Mouse (Mus musculus) urinary bladder, postnatal 14 days (tissue): ENCODE results near the gene Mier3.

Source experiments
- DNase-seq: peaks from one replicate; pipeline ENCODE4 v3.0.0; 2021; ENCODE audit warnings: low spot score

Gene Mier3

GRCm38 (mm10) chr13:111680679-111681078 lies at the start of gene Mier3:
Gene Mier3, plus strand, starts transcription at chr13:111680979.
- no peak for DNase-seq

GRCm38 (mm10) chr13:111634163-111635160 lies 46.3 kb upstream of the Mier3 start:
- DNase-seq: no peak

GRCm38 (mm10) chr13:111640319-111640718 lies 40.5 kb upstream of the Mier3 start:
- no peak for DNase-seq

GRCm38 (mm10) chr13:111643636-111644035 lies 37.1 kb upstream of the Mier3 start:
- no peak for DNase-seq

- DNase-seq: no peak
These were observed 34.6 kb upstream of the Mier3 start for GRCm38 (mm10) chr13:111646204-111646603.

- DNase-seq: no peak
These were observed 33.5 kb upstream of the Mier3 start for GRCm38 (mm10) chr13:111647279-111647678.

- DNase-seq: no peak
These were observed 29.8 kb upstream of the Mier3 start for GRCm38 (mm10) chr13:111651020-111651419.

GRCm38 (mm10) chr13:111655273-111655672 lies 25.5 kb upstream of the Mier3 start:
- DNase-seq: no peak

GRCm38 (mm10) chr13:111655856-111656255 lies 24.9 kb upstream of the Mier3 start:
- DNase-seq: no peak

GRCm38 (mm10) chr13:111656309-111656708 lies 24.5 kb upstream of the Mier3 start:
- DNase-seq: no peak

- DNase-seq: no peak
These were observed 24.0 kb upstream of the Mier3 start for GRCm38 (mm10) chr13:111656769-111657168.

- peak; percentile 13 for DNase-seq
These were observed 22.1 kb upstream of the Mier3 start for GRCm38 (mm10) chr13:111658501-111659280.

GRCm38 (mm10) chr13:111659430-111659829 lies 21.3 kb upstream of the Mier3 start:
- no peak for DNase-seq

- DNase-seq: no peak
These were observed 20.7 kb upstream of the Mier3 start for GRCm38 (mm10) chr13:111660072-111660471.

GRCm38 (mm10) chr13:111660556-111660955 lies 20.2 kb upstream of the Mier3 start:
- no peak for DNase-seq

- no peak for DNase-seq
These were observed 12.8 kb upstream of the Mier3 start for GRCm38 (mm10) chr13:111668016-111668415.

GRCm38 (mm10) chr13:111676841-111677240 lies 3.9 kb upstream of the Mier3 start:
- DNase-seq: no peak

- no peak for DNase-seq
These were observed 3.4 kb downstream of the Mier3 start for GRCm38 (mm10) chr13:111684056-111684625.

- DNase-seq: peak; percentile 87
These were observed 5.1 kb downstream of the Mier3 start for GRCm38 (mm10) chr13:111685751-111686462.

GRCm38 (mm10) chr13:111686522-111687284 lies 5.9 kb downstream of the Mier3 start:
- DNase-seq: peak; percentile 25

GRCm38 (mm10) chr13:111687285-111687781 lies 6.6 kb downstream of the Mier3 start:
- DNase-seq: peak; percentile 76
